Mouse (Mus musculus) inflammation-experienced regulatory T-cells, adult 6 months (primary cell): ENCODE results near the gene Nsg2. TPM values are rescaled to one million over a fixed set of nuclear protein-coding genes. Genes with fewer than 3 reads are reported as not detected.
A peak's percentile ranks its signal among the peaks of the same experiment; 100 is the strongest.
"Not testable (repeated sequence)": the region's sequence is repeated elsewhere in the genome, so short reads cannot be mapped to it uniquely, and the experiment has no call there.

Experiments
- ATAC-seq: one replicate; pipeline ENCODE4 v1.8.0; 2017
- polyA plus RNA-seq, 3 experiments: library from polyadenylated mRNA; unstranded; fragments of 100-300 nt; shearing (Covaris generic); gene quantifications; one replicate each; pipeline ENCODE4 v1.2.1; 2017

The Nsg2 gene
- 10 to 100 TPM in 2 of 3 experiments, 1 to 10 TPM in 1; 8.5 to 97.5 (median 73.7) TPM for polyA plus RNA-seq

DNA sequence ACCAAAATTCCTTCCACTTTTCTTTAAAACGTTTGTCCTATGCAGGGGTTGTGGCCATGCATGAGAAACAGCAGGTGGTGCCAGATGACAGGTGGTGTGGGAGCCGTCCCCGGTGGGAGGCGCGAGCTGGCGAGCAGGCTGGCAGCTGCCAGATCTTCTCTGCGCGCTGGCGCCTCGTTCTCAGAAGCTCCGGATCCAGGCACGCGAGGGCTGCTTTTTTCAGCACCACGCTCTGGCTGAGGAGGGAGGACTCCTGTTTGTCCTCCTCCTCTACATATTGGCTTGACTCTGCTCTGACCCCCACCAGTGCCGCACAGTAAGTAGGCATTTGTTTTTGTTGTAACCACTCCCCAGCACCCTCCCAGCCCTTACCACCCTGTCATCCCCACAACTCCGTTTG is at the start of gene Nsg2:
Nsg2 (plus strand) TSS at position 183 of the 400 bp plus-strand sequence.
- ATAC-seq = peak; percentile 89

DNA sequence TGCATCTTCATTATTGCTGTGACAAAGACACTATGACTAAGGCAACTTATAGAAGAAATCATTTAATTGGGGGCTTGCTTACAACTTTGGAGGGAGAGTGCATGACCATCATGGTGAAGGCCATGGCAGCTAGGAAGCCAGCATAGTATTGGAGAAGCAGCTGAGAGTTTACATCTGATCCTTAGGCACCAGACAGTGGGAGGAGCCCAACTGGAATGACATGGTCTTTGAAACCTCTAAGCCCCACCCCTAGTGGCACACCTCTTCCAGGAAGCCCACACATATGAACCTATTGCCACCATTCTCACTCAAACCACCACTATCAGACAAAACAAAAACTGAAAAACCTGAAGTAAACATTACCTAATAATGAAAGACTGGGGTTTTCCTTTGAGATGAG is 40.2 kb upstream of the Nsg2 start:
- ATAC-seq = no peak

DNA sequence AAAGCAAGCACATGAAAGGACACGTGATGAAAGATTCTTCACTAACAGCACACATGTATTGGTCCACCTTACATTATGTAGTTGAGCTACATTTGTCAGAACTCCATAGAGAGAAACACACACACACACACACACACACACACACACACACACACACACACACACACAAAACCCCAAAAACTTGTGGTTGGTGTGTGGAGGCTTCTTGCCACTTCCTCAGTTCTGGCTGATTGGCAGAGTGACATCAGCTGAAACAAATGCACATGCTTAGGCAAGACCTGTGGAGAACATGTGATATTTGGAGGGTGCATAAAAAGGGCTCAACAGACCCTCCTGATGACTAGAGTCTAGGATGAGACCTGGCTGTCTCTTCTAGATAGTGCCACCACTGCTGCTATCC is 36.3 kb upstream of the Nsg2 start:
- ATAC-seq = no peak

DNA sequence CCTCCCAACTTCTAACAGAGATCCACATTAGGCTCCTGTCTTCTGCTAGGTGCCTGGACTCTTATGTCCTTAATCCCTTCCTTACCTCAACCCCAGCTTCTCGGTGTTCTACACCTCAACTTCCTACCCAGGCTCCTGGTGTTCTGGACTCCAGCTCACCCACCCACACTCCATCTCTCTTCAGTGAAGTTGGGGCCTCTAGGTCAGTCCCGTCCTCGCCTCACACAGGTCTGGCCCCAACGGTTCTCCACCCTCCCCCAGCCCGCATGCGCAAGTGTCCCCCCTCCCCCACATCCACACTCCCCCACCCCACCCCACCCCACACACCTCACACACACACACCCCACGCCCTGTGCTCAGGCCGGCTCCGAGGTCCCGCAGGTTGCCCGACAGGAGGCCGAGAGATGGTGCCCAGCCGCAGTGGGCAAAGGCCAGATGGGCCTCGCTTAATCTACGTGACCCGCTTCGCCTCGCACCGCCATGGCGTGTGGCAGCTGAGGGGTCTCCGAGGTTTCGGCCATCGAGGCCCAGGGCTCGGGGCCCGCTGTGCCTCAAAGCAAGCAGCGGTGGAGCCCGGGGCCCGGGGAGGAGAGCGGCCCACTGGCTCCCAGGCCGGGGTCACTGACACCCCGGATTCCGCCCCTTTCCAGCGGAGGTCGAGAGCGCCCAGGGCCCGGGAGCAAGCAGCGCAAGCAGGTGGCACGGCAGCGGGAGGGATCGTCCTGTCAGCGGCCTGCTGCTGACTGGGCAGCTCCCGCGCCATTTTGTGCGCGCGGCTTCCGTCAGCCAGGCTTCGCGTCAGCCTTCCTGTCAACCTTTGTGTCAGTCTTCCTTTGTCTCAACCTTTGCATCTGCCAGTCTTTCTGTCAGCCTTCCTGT is 34.8 kb upstream of the Nsg2 start, which contains the start of gene 4930524B15Rik:
4930524B15Rik (plus strand) TSS at position 337 of the 879 bp plus-strand sequence.
- ATAC-seq = no peak

DNA sequence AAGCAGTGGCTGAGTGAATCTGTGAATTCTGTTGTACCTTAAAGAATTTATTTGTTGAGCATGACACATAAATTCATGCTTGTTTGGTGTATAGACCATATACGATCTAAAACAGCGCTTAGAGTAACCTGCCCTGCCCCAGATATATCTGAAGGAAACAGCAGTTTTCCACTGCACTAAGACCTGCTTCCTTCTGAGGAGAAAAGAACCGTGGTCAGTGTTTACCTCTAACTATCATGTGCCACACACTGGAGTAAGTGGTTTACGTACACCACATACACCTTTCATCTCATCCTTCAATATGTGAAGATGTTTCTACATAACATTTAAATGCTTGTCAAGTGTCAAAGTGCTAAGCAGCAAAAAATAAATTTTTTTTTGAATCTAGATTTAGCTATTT is 26.1 kb upstream of the Nsg2 start:
- no peak for ATAC-seq

DNA sequence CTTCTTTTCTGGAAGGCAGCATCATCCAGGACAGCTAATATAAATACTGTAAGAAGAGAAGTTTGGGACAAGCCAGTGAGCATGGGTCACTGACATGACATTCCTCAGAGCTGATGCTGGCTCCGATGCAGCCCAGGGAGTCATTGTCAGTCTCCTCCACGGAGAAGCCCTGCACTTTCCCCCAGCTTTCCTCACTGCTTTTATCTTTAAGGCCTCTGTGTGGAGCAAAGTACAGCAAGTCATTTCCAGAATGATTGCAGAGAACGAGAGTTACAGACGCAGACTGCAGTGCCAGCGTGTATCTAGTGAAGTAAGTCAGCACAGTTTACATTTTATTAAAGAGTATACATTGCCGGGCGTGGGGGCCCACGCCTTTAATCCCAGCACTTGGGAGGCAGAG is 25.4 kb upstream of the Nsg2 start:
- no peak for ATAC-seq

DNA sequence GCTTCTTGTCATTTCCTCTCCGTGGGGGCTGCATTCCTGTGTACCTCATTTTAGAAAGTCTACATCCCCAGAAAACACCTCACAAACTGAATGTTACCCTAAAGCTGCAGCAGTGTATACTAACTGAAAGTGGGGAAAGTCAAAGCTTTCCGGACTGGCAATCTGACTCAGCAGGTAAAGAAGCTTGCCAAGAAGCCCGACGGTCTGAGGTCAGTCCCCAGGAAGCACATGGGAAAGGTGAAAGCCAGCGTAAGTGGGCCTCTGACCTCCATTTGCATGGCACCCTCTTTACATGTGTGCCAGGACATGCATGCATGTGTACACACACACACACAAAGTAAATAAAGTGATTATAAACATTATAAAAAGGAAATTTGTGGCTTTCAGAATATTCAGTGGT is 24.6 kb upstream of the Nsg2 start:
- ATAC-seq = no peak

DNA sequence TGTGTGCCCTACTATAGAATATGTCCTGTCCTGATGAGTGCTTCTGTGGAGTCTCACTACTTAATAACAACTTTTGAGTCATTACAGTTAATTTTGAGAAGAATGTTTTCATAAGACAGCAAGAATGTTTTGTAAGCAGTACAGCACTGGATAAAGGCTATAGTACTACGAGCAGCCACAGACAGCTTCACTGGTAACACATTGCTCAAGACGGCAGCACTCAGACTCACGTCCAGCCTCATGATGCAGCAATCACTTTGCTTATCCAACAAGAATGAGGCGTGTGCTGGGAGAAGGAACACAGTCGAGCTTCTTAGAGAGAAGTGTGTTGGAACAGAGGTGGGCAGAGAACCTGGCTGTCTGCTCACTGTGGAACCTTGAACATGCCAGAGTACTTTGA is 24.1 kb upstream of the Nsg2 start:
- no peak for ATAC-seq

DNA sequence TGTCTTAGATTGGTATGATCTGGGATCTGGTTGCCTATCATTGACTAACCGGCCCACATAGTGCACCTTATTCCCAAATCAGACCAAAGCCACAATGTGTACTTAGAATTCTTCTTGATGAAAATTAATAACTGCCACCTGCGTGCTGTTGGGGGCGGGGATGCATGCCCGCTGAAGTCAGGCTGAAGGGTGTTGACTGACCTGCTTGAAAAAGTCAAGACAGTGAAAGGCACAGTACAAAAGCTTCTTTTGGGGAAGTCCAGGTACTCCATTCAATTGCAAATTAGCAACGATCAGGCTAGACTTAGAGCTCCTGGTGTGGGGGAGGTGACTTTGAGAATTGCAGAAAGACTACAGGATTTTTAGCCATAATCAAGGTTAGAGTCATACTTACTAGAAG is 20.2 kb upstream of the Nsg2 start:
- not testable (repeated sequence) for ATAC-seq

DNA sequence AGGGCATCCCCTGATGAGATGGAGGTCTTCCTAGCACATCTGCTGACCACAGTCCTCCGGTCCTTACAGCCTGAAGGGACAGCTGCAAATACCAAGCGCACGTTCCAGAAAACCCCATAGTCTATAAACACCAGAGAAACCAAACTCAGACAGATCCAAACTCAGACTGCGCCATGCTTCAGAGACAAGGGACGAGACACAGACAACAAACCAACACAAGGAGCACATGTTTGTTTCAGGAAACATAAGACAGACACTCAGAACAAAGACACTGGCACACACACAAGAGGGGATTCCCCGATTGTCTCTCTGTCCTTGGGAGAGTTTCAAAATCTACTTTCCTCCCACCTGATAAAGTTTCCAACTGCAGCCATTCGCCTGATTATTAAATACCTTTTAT is 18.4 kb upstream of the Nsg2 start:
- ATAC-seq = no peak

DNA sequence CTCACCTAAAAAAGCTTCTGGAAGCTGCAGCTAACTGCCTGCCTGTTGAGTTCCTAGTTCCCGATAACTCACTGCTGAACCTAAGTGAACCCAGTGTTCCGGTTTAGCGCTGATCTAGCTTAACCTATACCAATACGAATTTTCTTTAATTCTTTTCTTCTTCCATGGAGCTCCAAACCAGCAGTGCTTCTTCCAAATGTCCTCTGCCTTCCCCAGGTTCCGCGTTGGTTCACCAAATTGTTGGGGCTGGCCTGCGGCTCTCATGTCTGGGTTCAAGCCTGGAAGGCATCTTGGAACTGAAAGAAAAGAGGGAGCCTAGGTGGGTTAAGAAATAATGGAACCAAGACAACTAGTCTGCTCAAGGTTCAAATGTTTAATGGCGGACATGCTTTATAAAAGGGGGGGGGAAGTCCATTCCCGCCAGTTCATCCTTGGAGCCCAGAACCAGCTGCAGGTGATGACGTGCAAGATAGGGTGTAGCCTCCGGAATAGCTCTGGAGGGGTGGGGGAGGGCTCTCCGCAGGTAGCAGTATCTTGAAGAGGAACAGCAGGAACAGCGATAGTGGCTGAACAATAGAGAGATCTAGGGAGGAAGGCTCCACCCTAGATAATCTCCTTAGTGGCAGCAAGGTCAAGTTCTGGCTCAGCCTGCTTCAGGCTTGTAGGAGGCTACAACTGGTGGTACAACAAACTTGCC is 17.9 kb upstream of the Nsg2 start:
- not testable (repeated sequence) for ATAC-seq

DNA sequence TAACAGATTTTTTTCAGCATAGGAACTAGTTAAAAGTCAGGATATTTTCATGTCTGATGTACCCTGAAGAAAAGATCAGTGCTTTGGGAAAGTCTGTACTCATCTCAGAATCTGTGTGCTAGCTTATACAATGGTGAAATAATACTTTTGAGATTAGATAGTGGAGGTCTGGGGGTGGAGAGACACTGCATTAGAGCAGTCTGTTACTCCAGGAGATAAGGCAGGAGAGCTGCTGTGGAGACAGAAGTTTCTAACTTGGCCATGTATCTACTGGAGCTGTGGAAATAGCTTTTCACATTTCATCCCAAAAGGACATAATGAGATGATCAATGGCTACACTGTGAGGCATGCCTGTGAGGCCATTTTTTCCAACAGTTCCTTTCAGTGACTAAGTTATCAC is 17.0 kb upstream of the Nsg2 start:
- no peak for ATAC-seq

DNA sequence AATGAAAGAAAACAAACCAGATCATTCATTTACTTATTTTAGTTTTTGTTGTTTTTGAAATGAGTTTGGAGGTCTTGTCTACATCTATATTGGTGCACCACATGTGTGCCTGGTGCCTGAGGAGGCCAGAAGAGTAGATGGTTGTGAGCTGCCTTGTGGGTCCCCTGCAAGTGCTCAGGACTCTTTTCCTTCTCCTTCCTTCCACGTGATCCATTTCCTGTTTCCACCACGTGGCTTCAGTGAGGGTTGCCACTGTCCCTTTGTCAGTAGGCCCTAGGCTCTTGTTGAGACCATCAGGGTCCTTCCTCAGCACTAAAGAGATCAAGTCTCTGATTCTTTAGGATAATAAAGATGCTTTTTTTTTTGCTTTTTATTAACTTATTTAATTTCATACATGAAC is 15.5 kb upstream of the Nsg2 start:
- ATAC-seq = no peak

DNA sequence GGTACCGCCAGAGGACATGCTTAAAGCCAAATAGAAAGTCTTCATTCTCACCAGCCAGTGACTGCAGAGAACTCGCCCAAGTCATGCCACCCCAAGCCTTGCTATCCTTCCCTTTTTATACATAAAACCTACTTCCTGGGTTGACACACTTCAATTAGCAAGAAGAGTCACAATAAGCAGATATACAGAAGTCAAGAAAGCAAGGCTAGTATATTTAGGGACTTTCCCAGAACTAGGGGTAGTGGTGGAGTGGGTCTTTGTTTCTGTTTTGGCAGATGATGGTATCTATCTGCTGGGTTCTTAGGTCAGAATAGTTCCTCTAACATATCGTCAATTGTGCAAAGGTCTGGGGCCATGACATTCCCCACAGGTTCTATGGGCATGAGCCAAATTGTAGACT is 7.7 kb upstream of the Nsg2 start:
- peak; percentile 69 for ATAC-seq

DNA sequence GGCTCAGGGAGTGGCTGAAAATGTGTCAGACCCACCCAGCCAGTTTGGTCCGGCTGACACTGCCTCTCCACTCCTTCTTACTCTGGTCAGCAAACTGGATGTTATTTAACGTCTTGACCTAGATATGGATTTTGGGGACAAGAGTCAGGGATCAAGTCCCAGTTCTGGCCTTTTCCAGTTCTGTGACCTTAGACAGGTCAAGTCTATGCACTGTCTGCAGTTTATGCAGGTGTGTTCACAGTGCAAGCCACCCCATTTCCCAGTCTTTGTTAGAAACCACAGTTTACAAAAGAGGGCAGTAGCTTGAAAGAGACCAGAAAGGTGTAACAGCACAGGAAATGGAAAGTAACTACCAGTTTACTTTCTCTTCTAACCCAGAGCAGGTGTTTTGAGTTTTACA is 547 bp upstream of the Nsg2 start:
- peak; percentile 62 for ATAC-seq

DNA sequence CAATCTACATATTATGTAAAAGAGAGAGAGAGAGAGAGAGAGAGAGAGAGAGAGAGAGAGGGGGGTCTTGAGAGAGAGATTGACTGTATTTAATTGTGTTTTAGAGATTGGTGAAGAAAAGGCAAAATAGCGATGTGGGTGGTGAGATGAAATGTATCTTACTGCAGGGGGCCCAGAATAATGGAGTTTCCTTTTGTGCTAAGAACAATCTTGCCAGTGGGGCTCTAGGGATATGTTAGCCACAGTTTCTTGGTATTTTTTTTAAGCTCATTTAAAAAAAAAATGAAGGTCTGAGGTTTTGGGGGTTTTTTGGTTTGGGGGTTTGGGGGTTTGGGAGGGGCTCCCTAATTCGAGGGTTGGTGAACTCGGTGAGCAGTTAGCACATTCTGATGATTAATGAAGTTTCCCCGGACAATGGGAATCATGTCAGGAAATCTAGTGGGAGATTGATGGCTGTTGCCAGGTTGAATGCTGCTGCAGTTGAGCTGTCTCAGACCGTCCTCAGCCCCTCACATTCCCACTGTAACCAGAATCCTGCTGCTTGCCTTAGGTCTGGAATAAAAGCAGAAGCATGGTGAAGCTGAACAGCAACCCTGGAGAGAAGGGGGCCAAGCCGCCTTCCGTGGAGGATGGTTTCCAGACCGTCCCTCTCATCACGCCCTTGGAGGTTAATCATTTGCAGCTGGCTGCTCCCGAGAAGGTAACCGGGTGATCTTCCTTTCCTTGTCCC is 1.1 kb downstream of the Nsg2 start:
- no peak for ATAC-seq

DNA sequence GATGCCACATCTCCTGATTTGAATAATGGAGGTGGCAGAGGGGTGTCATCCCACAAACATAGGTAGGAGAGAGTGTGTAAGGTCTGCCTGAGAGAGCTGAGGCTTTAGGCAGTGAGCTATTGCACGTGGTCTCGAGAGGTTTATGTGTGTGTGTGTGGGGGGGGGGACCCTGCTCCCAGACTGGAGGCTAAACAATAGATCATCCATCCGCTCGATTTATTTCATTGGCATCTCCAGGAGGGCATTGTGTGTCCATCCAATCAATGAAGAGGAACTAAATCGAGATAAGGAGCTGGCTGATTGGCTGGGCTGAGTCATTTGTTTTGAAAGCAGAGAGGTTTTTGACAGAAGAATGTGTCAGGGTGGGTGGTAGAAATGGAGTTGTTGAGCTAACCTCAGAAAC is 2.4 kb downstream of the Nsg2 start:
- ATAC-seq = peak; percentile 14

DNA sequence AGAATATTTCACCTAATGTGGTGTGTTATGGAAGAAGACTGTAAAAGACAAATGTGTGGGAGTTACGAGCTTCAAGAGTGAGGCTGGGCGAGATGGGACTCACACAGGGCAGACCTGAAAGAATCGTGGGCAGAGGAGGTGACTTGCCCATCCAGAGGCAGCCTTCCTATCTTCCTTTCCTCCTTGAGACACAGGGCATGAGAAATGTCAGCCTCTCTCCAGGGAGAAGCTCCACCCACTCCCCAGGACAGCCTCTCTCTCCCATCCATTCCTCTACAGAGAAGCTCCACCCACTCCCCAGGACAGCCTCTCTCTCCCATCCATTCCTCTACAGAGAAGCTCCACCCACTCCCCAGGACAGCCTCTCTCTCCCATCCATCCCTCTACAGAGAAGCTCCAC is 7.8 kb downstream of the Nsg2 start:
- not testable (repeated sequence) for ATAC-seq

DNA sequence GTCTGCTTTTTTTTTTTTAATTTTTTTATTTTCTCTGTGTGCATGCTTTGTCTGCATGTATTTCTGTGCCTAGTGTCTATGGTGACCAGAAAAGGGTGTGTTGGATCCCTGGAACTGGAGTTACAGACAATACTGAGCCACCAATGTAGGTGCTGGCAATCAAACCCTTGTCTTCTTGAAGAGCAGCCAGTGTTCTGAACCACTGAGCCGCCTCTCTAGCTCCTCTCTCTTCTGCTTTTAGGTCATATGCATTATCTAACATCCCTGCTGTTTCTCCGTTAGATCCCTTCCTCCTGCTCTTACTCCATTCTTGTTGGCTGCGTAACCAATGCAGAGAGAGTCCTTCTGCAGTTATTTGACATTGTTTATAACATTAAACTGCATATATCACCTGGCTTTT is 8.6 kb downstream of the Nsg2 start:
- ATAC-seq = no peak

DNA sequence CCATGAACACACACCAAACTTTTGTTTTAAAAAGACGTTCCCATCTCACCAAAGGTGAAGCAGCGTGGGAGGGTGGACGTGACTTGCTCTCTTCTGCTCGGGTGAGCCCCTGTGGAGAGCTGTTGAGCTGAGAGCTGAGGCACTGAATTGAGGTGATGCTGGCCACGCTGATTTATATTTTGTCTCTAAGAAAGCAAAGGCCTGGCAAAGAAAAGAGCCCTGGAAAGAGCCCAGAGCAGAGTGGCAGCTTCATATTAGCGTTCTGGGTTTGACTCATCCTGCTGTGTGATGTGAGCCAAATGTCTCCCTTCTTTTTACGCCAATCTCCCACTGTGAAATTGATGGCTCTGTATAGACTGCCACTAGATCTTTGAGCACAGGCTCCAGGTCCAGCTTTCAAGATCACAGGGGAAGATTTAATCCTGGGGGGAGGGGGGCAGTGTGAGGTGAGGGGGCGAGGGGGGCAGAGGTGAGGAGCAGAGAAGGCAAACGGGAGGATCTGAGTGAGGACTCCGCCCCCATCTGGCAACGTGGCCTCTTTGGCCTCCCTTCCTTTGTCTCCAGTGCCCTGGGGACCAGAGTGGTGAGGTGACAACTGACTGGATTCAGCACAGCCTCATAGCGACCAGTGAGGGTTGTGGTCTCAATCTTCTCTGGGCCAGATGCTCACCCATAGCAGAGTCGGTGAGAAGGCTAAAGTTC is 9.8 kb downstream of the Nsg2 start:
- peak; percentile 15 for ATAC-seq

DNA sequence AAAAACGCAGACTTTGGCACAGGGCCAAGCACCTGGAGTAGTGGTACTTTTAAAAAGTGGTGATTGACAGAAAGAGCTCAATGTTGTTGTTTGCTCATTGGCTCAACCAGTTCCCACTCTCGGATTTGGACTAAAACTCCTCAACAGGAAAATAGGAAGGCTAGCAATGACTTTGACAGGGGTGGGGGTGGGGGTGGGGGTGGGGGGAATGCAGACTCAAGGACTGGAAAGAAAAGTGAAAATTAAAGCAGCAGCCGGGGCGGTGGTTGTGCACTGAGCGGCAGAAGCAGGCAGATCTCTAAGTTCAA is 10.4 kb downstream of the Nsg2 start:
- ATAC-seq = no peak

DNA sequence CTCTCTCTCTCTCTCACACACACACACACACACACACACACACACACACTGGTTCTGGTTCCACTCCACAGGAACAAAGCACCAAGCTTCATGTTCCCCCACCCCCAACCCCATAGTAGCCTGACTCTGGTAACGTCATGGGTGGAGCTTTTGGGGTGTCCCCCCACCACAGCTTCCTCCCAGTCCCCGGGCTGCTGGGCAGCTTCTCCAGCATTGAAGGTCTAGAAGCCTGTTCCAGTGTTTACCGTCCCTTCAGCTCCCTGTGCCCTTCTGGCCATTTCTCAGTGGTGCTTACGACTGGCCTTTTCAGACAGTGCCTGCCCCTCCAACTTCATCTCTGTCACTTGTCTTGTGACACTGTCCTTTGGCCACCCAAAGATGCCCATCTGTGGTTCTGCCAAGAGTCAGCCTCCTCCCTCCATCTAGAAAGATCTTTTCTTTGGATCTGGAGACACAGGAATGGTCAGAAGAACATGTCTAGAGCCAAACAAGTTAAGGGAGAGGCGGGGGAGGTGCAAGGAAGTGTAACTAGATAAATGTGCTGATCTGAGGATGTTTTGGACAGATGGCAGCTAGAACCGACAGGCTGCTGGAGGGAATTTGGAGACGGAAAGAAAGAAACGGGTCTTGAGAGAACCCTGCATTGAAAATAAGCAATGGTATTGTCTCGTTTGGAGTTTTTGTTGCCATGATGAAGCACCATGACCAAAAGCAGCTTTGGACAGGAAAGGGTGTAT is 11.8 kb downstream of the Nsg2 start:
- ATAC-seq = peak; percentile 67
